Comparison of ENCODE assay signal across 8 mouse cellular contexts in the genomic region with DNA sequence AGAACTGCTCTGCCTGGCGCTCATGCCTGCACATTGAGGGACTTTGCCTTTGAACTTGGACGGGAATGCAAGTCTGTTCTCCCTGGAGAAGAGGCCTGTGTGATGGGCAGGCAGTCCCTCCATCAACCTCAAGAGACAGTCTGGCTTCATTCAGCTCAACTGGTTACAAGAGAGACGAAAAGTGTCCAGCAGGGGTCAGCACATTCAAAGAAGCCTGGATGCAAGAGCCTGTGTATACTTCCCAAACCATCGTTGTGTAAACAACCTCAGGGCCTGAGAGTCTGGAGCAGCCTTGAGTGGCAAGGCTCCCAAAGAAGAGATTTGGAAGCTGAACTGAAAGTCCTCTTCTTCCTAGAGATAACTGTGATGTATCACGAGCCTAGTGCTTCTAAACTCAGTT.
DNase-seq lines count a peak whose midpoint lies in the region; ATAC-seq and TF ChIP-seq lines count a peak whose summit lies in the region.

No protein-coding gene starts in this region.

- H3K4me1 ChIP-seq in forebrain, postnatal 0 days (ENCODE audit: insufficient read depth), result no peaks in the 10 kb centered on the region
- H3K4me1 ChIP-seq in lung, embryonic 14.5 days (ENCODE audit: insufficient read depth), result no peaks in the 10 kb centered on the region

- no peak overlapping the region for H3K9ac ChIP-seq in forebrain, postnatal 0 days
- no peak overlapping the region for H3K9ac ChIP-seq in lung, embryonic 14.5 days

- DNase-seq in R1 (ENCODE audit: low read depth, low spot score), result peak; percentile 89
- DNase-seq in cerebellum, adult 18-20 months, result peak; percentile 76 to 82
- peak; percentile 71 for DNase-seq in forebrain, postnatal 0 days
- DNase-seq in layer of hippocampus, adult 11-12 months (ENCODE audit: low spot score), result peak; percentile 85
- DNase-seq in lung, embryonic 14.5 days, result peak; percentile 89
- peak; percentile 90 for DNase-seq in retina, embryonic 14.5 days (ENCODE audit: low spot score)
- no peak for DNase-seq in T-cell, adult 2 months (ENCODE audit: low spot score)

- WGBS in forebrain, postnatal 0 days, result 28% methylated on average over 5 of the region's 5 CpGs
- WGBS in lung, embryonic 14.5 days, result 14% methylated on average over 5 of the region's 5 CpGs

- H3K9me3 ChIP-seq in forebrain, postnatal 0 days (ENCODE audit: low read length), result no peaks in the 10 kb centered on the region
- H3K9me3 ChIP-seq in lung, embryonic 14.5 days (ENCODE audit: low read depth, low read length), result no peaks in the 10 kb centered on the region

- H3K4me2 ChIP-seq in forebrain, postnatal 0 days (ENCODE audit: low read depth), result no peak overlapping the region
- no peak overlapping the region for H3K4me2 ChIP-seq in lung, embryonic 14.5 days

- peak; percentile 91 for ATAC-seq in forebrain, postnatal 0 days
- peak; percentile 21 to 64; a peak in 1 of 4 replicates for ATAC-seq in hematopoietic stem cell, adult 5-6 weeks (replicated peaks in 1 of 2; ENCODE audit: insufficient read depth in 1 of 2, low FRiP score in 2 of 2, low TSS enrichment in 1 of 2, low read depth in 1 of 2, poor library complexity in 2 of 2, severe bottlenecking in 2 of 2)
- ATAC-seq in lung, embryonic 14.5 days (ENCODE audit: insufficient read depth), result peak; percentile 94

- H3K27ac ChIP-seq in forebrain, postnatal 0 days (ENCODE audit: low read depth, low read length), result no peak overlapping the region
- no peak overlapping the region for H3K27ac ChIP-seq in lung, embryonic 14.5 days (ENCODE audit: low read depth)

- no peaks in the 10 kb centered on the region for H3K27me3 ChIP-seq in forebrain, postnatal 0 days (ENCODE audit: insufficient read depth, low read length)
- H3K27me3 ChIP-seq in lung, embryonic 14.5 days (ENCODE audit: insufficient read depth, low read length), result no peaks in the 10 kb centered on the region

- H3K36me3 ChIP-seq in forebrain, postnatal 0 days (ENCODE audit: insufficient read depth), result no peaks in the 10 kb centered on the region
- H3K36me3 ChIP-seq in lung, embryonic 14.5 days (ENCODE audit: insufficient read depth), result no peaks in the 10 kb centered on the region

- TF ChIP-seq CTCF in forebrain, postnatal 0 days (IDR thresholded peaks at IDR 0.05; ENCODE audit: low read depth), result peak; percentile 79
- peak; percentile 86 for TF ChIP-seq CTCF in lung, embryonic 14.5 days (IDR thresholded peaks at IDR 0.05; ENCODE audit: low read depth)

- H3K4me3 ChIP-seq in forebrain, postnatal 0 days (ENCODE audit: low read depth, low read length), result no peak overlapping the region
- H3K4me3 ChIP-seq in lung, embryonic 14.5 days (ENCODE audit: low read depth, low read length), result no peak overlapping the region

Comparison
In these comparisons a context has a peak if more than half of its experiments do, and no peak if none do; other contexts are left out.
1. ATAC-seq: peak in every context shown above with its lines; median percentile 94 in lung, embryonic 14.5 days; 91 in forebrain, postnatal 0 days; 42 in hematopoietic stem cell, adult 5-6 weeks.